Mouse (Mus musculus) limb, embryonic 13.5 days (tissue): ENCODE data around the gene Polr1c. TPM values are rescaled to one million over a fixed set of nuclear protein-coding genes. Genes with fewer than 3 reads are reported as not detected.
A peak's percentile ranks its signal among the peaks of the same experiment; 100 is the strongest.

Source experiments
- ATAC-seq: fragments of 200-750 bp; cut with Nextera tagmentation; 2 replicates; pipeline ENCODE4 v1.8.0; 2017; ENCODE audit warnings: low read depth, moderate number of reproducible peaks, moderate TSS enrichment; ENCODE audit not compliant: low FRiP score
- H3K27ac ChIP-seq: fragments of 300-500 bp; sonication (generic); 2 replicates; pipeline ENCODE4 v1.5.1; 2015; ENCODE audit warnings: inconsistent platforms, mild to moderate bottlenecking, moderate library complexity
- H3K27me3 ChIP-seq: fragments of 300-500 bp; sonication (generic); 2 replicates; pipeline ENCODE4 v1.6.1; 2015; ENCODE audit warnings: mild to moderate bottlenecking, inconsistent platforms
- H3K36me3 ChIP-seq: fragments of 300-500 bp; sonication (generic); 2 replicates; pipeline ENCODE4 v1.6.1; 2015; ENCODE audit warnings: inconsistent platforms, mild to moderate bottlenecking, moderate library complexity
- H3K4me1 ChIP-seq: fragments of 300-500 bp; sonication (generic); 2 replicates; pipeline ENCODE4 v1.6.1; 2015; ENCODE audit warnings: inconsistent platforms
- H3K4me2 ChIP-seq: fragments of 300-500 bp; sonication (generic); replicated peaks from 2 replicates; pipeline ENCODE4 v1.6.1; 2015; ENCODE audit warnings: inconsistent platforms, mild to moderate bottlenecking, moderate library complexity
- H3K4me3 ChIP-seq: fragments of 300-500 bp; sonication (generic); 2 replicates; pipeline ENCODE4 v1.5.1; 2015; ENCODE audit warnings: moderate library complexity, mild to moderate bottlenecking, inconsistent platforms
- H3K9ac ChIP-seq: fragments of 300-500 bp; sonication (generic); 2 replicates; pipeline ENCODE4 v1.6.1; 2015; ENCODE audit warnings: mild to moderate bottlenecking, inconsistent platforms
- H3K9me3 ChIP-seq: fragments of 300-500 bp; sonication (generic); 2 replicates; pipeline ENCODE4 v1.6.1; 2016; ENCODE audit warnings: inconsistent platforms
- WGBS: fragments of 180-500 bp; shearing (Covaris S2); methylation state at CpG from one replicate; pipeline ENCODE4 v1.1.7; 2015; 5-methylcytosine and 5-hydroxymethylcytosine counted together
- microRNA counts: library from miRNA; unstranded; fragments of <30 nt; microRNA quantifications from one replicate; lab custom pipeline; 2016
- microRNA-seq: library from miRNA; unstranded; fragments of <30 nt; microRNA quantifications from one replicate; pipeline ENCODE4, GENCODE M21; 2016
- polyA plus RNA-seq: library from polyadenylated mRNA; unstranded; fragments of >200 nt; fragmentation: Nextera tagmentation; extraction: Ambion mirVana; gene quantifications from 2 replicates; pipeline ENCODE4 v1.2.1, GENCODE M21; 2015

The Polr1c gene
- polyA plus RNA-seq, 1 experiment from 2014 or later, result 103 TPM

DNA sequence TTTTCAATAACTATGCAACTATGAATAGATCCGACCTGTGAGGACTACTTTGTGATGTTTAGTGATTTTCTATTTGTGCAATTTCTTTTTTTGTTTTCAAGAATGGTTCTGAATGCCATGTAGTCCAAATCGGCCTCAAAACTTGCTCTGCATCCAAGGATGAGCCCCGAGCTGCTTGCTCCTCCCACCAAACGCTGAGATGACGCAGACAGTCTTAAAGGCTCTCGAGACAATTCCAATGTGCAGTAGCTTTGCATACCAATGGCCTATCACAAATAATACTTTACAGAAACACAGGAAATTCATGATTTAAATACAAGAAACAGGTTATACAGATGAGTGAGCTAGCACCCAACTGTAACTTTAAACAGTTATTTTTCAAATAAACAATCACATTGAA, 46.7 kb downstream of the Polr1c start:
- Histone ChIP-seq H3K4me1 (peaks cover 26% of the 10 kb centered on the region), H3K4me3 (peak overlapping the region; percentile 92), H3K27me3 (no peaks in the 10 kb centered on the region), H3K9ac (peak overlapping the region; percentile 94), H3K36me3 (peaks cover 48% of the 10 kb centered on the region), H3K4me2 (peak overlapping the region; percentile 92), H3K27ac (no peak overlapping the region), H3K9me3 (no peaks in the 10 kb centered on the region)
- 71% methylated on average over 6 of the region's 6 CpGs for WGBS
- no peak for ATAC-seq

MicroRNAs within 50 kb of the gene (microRNA counts, 519-probe panel; counts per million panel counts)
- microRNA mmu-miR-693-3p (lab: Ali Mortazavi, UCI) (not detected), microRNA mmu-miR-693-5p (lab: Ali Mortazavi, UCI) (not detected)

Small RNA genes within 50 kb of the gene (microRNA-seq; reads per million reads assigned to microRNA genes)
- 1.4 reads per million for gene Mir693

Other genes with a start within 250 kb of the Polr1c start
- 4.3 and 4.6 TPM in 2 replicates for gene Vegfa, start 215.7 kb downstream of the Polr1c start, polyA plus RNA-seq
- gene Mrps18a, start 137.1 kb downstream of the Polr1c start, polyA plus RNA-seq, result 141 and 143 TPM in 2 replicates
- 11.1 and 11.4 TPM in 2 replicates for gene Rsph9, start 103.8 kb downstream of the Polr1c start, polyA plus RNA-seq
- 36.4 and 39.0 TPM in 2 replicates for gene Mad2l1bp, start 94.5 kb downstream of the Polr1c start, polyA plus RNA-seq
- 45.2 and 49.3 TPM in 2 replicates for gene Gtpbp2, start 87.0 kb downstream of the Polr1c start, polyA plus RNA-seq
- 18.9 and 19.2 TPM in 2 replicates for gene Polh, start 45.4 kb downstream of the Polr1c start, polyA plus RNA-seq
- 43.1 and 48.5 TPM in 2 replicates for gene Xpo5, start 45.3 kb downstream of the Polr1c start, polyA plus RNA-seq
- gene Yipf3, start within 50 bp of the Polr1c start, polyA plus RNA-seq, result 104 and 110 TPM in 2 replicates
- 0.69 and 1.4 TPM in 2 replicates for gene Lrrc73, start 5.5 kb upstream of the Polr1c start, polyA plus RNA-seq
- gene Tjap1, start 35.0 kb upstream of the Polr1c start, polyA plus RNA-seq, result 61.3 and 68.2 TPM in 2 replicates
- 8.8 and 11.0 TPM in 2 replicates for gene Dlk2, start 49.4 kb upstream of the Polr1c start, polyA plus RNA-seq
- gene Abcc10, start 80.3 kb upstream of the Polr1c start, polyA plus RNA-seq, result 7.5 and 7.6 TPM in 2 replicates
- 14.2 and 15.4 TPM in 2 replicates for gene Zfp318, start 135.7 kb upstream of the Polr1c start, polyA plus RNA-seq
- gene Crip3, start 180.9 kb upstream of the Polr1c start, polyA plus RNA-seq, result 0.97 and 1.6 TPM in 2 replicates
- gene Slc22a7, start 190.4 kb upstream of the Polr1c start, polyA plus RNA-seq, result 0.09 TPM in 1 of 2 replicates, not detected in the other
- gene Ttbk1, start 239.6 kb upstream of the Polr1c start, polyA plus RNA-seq, result 0.15 and 0.18 TPM in 2 replicates
- 40.4 and 41.7 TPM in 2 replicates for gene Dnph1, start 248.7 kb upstream of the Polr1c start, polyA plus RNA-seq